Mouse (Mus musculus) gastrocnemius, postnatal 10 days (tissue): ENCODE data around the gene Zfp981. TPM values are rescaled to one million over a fixed set of nuclear protein-coding genes. Genes with fewer than 3 reads are reported as not detected.
"Not testable (repeated sequence)": the region's sequence is repeated elsewhere in the genome, so short reads cannot be mapped to it uniquely, and the experiment has no call there.

Experiments used
- DNase-seq: peaks from one replicate; pipeline ENCODE4 v3.0.0; 2021; ENCODE audit warnings: mixed read lengths
- total RNA-seq, 2 experiments: library from RNA; stranded (reverse); gene quantifications; 2 replicates each; pipeline ENCODE4 v1.2.3; 2021

The Zfp981 gene
- total RNA-seq, 2 experiments from 2014 or later = 0.20 to 0.47 TPM

DNA sequence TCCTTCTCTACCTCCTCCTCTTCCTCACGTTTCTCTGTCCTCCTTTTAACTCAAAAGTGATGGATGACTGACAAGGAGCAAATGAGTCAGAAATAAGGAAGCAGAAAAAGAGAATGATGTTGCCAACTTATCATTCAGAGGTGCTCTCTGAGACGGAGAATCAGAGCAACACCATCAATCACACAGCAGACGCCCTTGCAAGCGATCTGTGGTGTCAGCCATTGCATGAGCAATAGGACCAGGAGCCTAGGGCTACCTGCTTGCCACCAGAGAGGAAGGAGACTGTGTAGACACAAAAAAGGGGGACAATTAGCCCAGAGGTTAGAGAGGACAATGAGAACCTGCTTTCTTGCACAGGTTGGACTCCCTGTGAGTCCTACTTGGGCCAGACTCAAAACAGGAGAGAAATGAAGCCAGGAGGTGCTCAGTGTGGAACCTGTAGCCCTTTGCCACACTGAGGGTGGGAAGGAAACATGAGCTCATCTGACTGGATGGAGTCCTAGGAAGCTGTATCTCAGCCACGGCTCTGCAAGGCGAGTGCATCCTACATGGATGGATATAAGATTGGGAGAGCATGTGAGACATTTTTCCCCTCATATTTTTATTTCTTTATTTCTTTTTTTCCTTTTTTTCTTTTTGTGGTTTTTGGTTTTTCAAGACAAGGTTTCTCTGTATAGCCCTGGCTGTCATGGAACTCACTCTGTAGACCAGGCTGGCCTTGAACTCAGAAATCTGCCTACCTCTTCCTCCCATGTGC lies 16.5 kb upstream of the Zfp981 start:
- DNase-seq = not testable (repeated sequence)

DNA sequence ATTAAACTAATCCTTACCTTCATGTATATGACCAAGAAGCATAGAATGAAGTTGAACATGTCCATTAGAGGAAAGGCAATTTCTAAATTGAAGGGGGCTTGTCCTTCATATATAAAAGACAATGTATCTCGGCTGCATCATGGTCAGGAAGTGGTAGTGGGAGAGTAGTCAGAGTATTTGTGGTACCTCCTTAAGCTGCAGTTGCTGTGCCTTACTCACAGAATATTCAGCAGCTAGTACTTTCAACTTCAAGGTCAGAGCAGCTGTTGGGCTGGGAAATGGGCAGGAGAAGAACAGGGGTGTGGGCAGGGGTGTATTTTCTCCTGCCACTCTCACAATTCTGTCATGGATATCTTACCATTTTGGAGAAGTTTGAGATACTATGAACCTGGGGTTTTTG lies 15.1 kb upstream of the Zfp981 start:
- not testable (repeated sequence) for DNase-seq

DNA sequence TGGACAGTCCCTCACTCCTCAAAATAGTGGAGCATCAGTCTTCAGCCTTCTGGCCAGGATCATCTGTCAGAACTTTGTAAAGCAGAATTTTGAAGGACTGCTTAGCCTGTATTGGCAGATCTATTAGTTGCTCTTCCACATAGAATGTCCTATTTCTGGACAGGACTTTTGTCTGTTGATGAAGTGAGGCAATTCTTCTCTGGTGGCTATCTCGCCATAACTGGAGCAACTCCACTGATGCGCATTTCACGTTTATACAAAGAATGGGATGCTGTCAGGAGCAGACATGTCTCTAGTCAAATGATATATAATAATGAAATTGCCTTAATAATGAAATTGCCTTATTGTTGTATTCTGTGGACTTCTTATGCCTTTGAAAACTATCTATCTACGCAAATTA lies 12.6 kb upstream of the Zfp981 start:
- DNase-seq = not testable (repeated sequence)

DNA sequence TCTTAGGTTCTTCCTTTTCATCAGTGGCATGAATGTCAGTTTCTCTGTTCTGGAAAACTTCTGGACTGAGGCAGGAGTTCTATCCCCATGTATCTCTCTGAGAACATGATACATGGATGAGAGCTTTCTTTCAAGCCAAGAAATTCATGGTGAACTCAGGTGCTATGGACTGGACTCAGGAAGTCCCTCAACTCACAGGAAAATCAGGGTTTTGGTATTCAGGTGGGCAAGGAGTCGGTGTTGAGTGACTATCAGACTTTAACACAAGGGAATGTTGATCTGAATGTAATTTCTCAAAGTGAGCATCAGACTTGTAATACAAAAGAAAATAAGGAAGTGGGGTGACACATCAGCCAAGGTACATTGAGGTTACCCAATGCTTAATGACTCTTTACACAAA lies 9.8 kb upstream of the Zfp981 start:
- DNase-seq = not testable (repeated sequence)

DNA sequence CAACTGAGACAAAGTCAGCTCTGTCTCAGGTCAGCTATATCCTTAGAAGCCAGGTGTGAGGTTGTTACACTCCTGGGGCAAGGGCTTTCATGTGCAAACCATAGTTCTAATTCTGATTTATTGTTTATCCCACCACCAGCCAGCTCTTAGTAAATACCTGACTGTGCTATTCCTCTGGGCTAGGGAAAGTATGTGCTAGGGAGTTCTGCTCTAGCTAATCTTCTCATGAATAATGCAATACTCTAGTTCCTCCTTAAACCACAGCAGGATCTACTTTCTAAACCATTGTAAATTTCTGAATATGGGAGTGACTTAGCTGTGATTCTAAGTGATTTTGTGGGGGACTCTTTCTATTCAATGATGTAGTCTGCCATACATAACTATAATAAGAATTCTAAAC lies 9.4 kb upstream of the Zfp981 start:
- DNase-seq = no peak

DNA sequence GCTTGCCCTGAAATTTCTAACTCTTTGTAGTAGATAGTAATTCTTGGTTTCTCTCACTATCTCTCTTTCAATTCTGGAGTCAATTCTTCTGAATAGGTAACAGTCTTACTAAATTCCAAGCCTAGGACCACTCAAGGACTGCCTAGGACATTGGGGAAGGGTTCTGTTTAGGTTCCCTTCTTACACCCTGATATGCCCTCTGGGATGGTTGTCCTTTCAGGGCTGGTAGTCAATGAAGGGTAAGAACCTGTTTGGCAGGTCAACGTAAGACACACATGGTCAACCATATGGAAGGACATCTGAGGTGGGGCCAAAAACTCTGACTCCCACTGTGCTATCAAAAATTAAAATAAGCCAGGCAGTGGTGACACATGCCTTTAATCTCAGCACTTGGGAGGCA lies 9.0 kb upstream of the Zfp981 start:
- no peak for DNase-seq

DNA sequence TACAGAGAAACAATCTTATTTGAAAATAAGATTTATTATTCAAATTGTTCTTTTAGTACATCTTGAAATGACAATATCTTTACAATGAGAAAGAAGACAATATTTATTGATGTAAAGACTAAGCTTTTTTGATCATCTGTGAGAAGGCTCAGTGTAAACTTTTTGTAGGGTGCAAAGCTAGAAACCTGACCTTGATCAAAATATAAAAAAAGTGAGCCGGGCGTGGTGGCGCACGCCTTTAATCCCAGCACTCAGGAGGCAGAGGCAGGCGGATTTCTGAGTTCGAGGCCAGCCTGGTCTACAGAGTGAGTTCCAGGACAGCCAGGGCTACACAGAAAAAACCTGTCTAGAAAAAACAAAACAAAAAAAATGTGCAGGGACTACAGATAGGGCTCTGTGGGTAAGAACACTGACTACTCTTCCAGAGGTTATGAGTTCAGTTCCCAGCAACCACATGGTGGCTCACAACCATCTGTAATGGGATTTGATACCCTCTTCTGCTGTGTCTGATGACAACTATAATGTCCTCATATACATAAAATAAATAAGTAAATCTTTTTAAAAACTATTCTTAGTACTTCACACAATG lies 8.4 kb upstream of the Zfp981 start:
- not testable (repeated sequence) for DNase-seq

DNA sequence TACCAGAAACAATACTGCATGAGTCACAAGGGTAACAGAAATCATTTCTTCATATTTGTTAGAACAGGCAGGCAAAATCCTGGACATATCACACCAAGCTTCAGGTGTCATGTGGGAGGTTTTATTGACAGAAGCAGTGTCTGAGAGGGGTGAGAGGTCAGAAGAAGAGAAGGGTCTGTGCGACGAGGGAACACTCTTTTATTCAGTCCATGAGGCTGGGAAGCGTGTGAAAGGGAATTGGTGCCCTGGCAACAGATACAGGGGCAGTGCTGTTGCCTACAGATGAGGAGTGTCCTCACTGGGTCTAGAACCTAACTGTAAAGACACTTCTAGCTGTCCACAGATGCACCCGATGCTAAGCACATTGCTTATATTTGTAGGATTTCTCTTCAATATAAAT lies 6.8 kb upstream of the Zfp981 start:
- DNase-seq = no peak

DNA sequence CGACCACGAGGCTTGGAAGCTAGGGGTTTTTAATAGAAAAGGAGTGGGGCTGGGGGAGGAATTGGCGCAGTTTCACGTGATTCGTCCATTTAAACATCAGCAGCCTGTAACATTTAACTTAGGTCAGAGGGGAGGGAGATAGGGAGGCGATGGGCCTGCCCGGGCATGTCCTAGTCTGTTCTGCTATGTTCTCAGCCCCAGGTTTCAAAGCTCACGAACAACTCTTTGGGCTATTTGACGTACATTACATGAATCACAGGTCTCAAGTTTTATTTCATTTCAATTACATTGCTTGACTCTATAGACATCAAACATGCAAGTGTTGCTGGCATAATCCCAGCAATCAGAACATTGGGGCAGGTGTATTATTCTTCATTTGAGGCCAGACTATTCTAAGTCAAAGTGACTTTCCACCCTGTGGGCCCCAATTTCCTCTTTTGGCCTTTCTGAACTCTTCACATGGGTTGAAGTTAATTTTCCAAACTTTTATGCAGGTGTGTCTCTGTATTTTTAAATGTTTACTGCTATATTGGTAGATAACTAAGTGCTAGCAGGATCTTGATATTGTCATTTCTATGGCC lies 4.0 kb upstream of the Zfp981 start:
- DNase-seq = not testable (repeated sequence)

DNA sequence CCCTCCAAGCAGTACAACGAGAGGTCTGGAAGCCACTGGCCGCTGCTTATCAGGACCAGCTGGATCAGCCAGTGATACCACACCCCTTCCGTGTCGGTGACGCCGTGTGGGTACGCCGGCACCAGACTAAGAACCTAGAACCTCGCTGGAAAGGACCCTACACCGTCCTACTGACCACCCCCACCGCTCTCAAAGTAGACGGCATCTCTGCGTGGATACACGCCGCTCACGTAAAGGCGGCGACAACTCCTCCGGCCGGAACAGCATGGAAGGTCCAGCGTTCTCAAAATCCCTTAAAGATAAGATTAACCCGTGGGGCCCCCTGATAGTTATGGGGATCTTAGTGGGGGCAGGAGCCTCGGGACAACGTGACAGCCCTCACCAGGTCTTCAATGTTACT lies 7.2 kb downstream of the Zfp981 start:
- not testable (repeated sequence) for DNase-seq

DNA sequence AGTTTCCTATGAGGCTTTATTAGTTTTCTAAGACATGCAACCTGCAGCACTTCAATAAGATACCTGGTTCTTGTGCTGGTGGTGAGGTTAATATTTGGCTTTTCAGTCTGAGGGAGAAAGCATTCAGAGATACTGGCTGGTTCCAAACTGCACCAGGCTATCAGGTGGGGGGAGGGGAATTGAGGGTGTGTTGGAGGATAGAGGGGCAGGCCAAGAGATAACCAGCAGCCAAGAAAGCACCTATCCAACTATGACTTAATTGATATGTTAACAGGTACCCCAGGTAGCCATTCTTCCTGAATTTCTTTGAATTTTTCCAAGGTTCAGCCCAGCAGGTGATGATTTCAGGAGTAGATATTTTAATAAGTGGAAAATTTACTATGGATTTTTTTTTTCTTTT lies 10.0 kb downstream of the Zfp981 start:
- DNase-seq = not testable (repeated sequence)

DNA sequence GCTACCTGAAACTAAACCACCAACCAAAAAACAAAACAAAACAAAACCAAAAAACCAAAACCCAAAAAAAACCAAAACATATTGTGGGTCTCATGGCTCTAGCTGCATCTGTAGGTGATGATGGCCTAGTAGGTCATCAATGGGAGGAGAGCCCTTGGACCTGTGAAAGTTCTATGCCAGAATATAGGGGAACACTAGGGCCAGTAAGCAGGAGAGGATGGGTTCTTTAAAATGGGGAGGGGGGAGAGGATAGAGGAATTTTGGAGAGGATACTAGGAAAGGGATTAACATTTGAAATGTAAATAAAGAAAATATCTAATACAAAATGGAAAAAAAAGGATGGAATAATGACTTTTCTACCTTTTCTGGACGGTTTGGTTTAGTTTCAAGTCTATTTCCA lies 14.6 kb downstream of the Zfp981 start:
- no peak for DNase-seq

DNA sequence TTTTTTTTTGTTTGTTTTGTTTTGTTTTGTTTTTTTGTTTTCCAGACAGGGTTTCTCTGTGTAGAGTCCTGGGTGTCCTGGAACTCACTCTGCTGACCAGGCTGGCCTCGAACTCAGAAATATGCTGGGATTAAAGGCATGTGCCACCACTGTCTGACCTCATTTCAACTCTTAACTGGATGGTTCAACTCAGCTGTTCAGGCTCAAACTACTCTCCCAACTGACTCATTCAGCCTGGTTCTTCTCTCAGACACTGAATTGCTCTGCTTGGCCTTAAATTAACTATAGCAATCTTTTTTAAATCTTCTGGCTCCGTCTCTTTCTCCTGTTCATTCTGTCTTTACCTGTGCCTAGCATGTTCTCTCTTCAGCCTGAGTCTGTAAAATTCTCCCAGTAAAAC lies 15.3 kb downstream of the Zfp981 start:
- not testable (repeated sequence) for DNase-seq

DNA sequence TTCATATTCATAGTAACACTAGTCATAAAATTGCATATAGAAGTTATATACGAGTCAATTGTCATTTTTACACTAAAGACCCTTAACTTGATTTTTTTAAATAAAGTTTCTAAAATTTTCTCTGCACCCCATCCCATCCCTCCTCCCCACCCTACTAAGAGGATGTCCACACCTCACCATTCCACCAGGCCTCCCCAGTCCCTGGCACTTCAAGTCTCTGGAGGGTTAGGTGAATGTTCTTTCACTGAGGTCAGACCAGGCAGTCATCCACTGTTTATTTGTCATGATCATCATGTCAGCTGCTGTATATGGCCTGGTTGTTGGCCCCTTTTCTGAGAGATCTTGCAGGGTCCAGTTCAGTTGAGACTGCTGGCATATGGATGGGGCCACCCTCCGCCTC lies 18.9 kb downstream of the Zfp981 start:
- DNase-seq = no peak

DNA sequence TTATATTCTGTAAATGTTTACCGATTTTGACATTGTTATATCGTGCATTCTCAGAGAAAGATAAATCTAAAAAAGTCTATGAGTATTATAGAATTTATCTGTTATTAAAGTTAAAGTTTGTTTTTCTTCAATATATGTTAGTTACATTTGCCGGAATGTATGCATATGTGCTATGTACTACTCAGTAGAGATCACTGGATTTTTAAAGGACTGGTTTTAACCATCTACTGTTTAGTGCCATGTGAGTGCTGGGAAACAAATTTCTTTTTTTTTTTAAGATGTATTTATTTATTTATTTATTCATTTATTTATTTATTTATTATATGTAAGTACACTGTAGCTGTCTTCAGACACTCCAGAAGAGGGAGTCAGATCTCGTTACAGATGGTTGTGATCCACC lies 32.7 kb downstream of the Zfp981 start:
- no peak for DNase-seq

DNA sequence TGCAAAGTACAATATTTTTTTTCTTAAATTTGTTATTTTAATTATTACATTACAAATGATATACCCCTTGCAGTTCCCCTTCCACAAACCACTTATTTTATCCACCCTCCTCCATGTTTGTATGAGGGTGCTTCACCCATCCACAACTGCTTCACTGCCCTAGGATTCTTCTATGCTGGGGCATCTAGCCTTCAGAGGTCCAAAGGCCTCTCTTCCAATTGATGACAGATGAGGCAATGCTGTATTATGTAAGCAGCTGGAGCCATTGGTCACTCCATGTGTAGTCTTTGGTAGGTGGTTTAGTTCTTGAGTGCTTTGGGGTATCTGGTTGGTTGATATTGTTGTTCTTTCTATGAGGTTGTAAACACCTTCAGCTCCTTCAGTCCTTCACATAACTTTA lies 34.1 kb downstream of the Zfp981 start:
- no peak for DNase-seq

DNA sequence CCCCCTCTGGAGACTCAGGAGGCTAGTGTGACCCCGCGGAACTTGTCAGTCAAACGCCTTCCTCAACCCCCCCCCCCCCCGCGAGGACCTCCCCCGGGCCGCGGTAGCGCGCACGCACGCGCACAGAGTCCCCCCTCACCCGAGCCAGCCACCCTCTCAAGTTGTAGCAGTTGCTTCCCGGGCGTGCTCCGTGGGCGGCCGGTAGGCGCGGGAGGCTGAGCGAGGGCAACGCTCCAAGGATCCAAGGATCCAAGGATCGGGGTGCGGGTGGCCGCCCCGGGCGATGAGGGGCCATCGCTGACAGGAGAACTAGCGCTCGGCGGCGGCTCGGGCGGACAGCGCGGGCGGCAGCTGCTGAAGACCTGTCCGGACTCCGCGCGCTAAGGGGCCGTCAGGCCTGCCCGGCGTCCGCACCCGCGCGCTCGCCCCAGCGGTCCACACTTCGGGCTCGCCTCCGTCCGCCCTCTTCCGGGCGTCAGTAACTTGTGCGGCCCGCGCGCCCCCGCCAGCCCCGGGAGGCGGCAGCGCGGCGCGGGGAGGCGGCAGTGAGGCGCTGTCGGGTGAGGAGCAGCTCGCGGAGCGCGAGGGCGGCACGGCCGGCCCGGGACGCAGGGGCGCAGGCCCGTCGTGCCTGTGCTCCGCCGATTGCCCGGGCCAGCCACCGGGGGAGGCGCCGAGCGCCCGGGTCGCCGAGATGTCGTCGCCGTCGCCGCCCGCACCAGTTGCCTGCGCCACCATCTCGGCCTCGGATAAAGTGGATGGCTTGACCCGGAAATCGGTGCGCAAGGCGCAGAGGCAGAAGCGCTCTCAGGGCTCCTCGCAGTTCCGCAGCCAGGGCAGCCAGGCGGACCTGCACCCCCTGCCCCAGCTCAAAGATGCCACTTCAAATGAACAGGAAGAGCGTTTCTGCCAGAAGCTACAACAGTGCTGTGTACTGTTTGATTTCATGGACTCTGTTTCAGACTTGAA lies 78.4 kb downstream of the Zfp981 start:
- not testable (repeated sequence) for DNase-seq

Other genes with a start within 250 kb of the Zfp981 start
- gene Zfp992, start 53.0 kb upstream of the Zfp981 start, total RNA-seq = 1 to 10 TPM; 1.5 to 1.9 TPM
- 1 to 10 TPM; 4.1 to 4.4 TPM for gene Zfp993, start 108.9 kb downstream of the Zfp981 start, total RNA-seq